Mouse (Mus musculus): Measurements from ENCODE around the gene Tenm3. TPM values are rescaled to one million over a fixed set of nuclear protein-coding genes. Genes with fewer than 3 reads are reported as not detected.

Gene Tenm3
- polyA plus RNA-seq, 1 experiment: 0.71 TPM

- DNase-seq (ENCODE audit: low read depth, low spot score): no peak
- 94% methylated on average over 8 of the region's 8 CpGs for WGBS
Observed at GRCm38 (mm10) chr8:48410916-48411315, 432.8 kb downstream of the Tenm3 start.

GRCm38 (mm10) chr8:48400572-48400972 lies 443.2 kb downstream of the Tenm3 start:
- no peak for DNase-seq (ENCODE audit: low read depth, low spot score)
- WGBS: 79% methylated on average over 12 of the region's 12 CpGs

DNA sequence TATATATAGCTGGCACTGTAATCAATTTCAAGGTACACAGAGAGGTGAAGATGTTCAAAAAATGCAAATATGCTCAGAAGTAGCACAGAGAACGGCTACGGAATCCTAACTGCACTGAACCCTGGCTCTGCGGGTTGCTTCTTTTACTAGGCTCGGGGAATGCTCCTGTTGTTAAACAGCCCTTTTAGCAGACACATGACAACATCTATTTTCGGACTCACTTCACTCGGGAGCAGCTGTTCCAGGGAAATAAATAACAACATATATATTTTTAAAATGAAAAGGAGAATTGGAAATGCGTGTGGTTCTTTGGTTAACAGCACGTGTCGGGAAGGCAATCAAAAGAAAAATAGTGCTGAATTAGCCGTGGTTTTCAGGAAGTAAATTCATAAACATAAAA lies 457.9 kb downstream of the Tenm3 start:
- no peak for DNase-seq (ENCODE audit: low read depth, low spot score)
- WGBS: 72% methylated on average over 10 of the region's 10 CpGs

DNA sequence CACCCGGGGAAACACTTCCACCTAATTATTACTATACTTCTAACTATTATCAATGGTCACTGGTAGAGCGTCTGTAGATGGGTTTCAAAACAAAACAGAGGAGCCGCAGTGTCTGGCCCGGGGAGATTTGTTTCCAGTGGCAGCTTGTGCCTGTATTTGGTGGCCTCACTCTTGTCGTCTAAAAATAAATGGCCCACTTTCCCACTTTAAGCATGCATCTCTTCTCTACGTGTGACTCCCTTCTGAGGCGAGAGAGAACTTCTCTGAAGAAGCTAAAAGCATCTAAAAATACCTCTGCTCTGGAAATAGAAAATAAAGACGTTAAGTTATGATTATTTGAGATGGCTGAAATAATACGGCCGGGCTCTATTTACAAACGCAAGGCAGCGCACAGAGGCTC lies 463.7 kb downstream of the Tenm3 start:
- no peak for DNase-seq (ENCODE audit: low read depth, low spot score)
- WGBS: 80% methylated on average over 12 of the region's 12 CpGs

- no peak for DNase-seq (ENCODE audit: low read depth, low spot score)
- 80% methylated on average over 6 of the region's 6 CpGs for WGBS
Observed at GRCm38 (mm10) chr8:48376774-48377173, 467.0 kb downstream of the Tenm3 start.

GRCm38 (mm10) chr8:48375183-48375582 lies 468.6 kb downstream of the Tenm3 start:
- 77% methylated on average over 5 of the region's 5 CpGs for WGBS
- DNase-seq (ENCODE audit: low read depth, low spot score): no peak

GRCm38 (mm10) chr8:48373404-48373803 lies 470.3 kb downstream of the Tenm3 start:
- DNase-seq (ENCODE audit: low read depth, low spot score): no peak
- 87% methylated on average over 11 of the region's 11 CpGs for WGBS

DNA sequence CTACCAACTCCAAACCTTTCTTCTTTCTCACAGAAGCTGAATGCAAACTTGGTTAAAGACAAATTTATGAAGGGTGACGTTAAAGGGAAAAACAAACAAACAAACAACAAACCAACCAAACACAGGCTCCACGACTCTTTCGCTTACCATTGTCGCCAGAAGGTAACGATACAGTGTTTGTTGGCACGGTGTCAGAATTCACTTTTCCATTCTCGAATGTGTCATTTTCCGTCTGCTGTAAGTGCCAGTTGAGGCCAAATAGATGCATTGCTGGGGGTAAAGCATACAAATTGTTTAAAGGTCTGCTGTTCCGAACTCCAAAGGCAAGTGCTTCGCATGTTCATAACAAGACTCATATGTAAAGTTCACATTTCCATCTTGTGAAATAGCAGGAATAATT lies 476.6 kb downstream of the Tenm3 start:
- 89% methylated on average over 10 of the region's 10 CpGs for WGBS
- no peak for DNase-seq (ENCODE audit: low read depth, low spot score)

DNA sequence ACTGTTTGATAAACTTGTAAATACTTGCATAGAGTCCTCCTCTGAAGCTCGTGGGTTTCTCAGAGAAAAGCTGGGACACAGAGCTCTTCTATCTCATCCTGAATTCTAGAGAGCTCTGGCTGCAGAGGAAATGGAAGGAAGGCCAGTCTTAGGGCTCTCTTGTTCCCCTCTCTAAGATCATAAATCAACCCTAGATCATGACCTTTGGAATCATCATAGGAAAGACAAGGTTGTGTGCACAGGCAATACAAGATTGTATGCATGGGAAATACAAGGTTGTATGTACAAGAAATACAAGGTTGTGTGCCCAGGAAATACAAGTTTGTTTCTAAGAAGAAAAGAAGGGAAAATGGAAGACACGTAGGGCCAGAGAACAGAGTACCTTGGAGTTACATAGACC lies 486.9 kb downstream of the Tenm3 start:
- WGBS: 51% methylated on average over 2 of the region's 2 CpGs
- DNase-seq (ENCODE audit: low read depth, low spot score): no peak

- WGBS: 87% methylated on average over 6 of the region's 6 CpGs
Observed at GRCm38 (mm10) chr8:48353458-48353857, 490.3 kb downstream of the Tenm3 start.

GRCm38 (mm10) chr8:48348901-48349300 lies 494.9 kb downstream of the Tenm3 start:
- WGBS: 98% methylated on average over 5 of the region's 5 CpGs
- no peak for DNase-seq (ENCODE audit: low read depth, low spot score)

More at GRCm38 (mm10) chr8:48353458-48353857, 490.3 kb downstream of the Tenm3 start:
- no peak for DNase-seq (ENCODE audit: low read depth, low spot score)

- DNase-seq (ENCODE audit: low read depth, low spot score): no peak
- WGBS: 91% methylated on average over 4 of the region's 4 CpGs
Observed at GRCm38 (mm10) chr8:48348386-48348785, 495.4 kb downstream of the Tenm3 start.

DNA sequence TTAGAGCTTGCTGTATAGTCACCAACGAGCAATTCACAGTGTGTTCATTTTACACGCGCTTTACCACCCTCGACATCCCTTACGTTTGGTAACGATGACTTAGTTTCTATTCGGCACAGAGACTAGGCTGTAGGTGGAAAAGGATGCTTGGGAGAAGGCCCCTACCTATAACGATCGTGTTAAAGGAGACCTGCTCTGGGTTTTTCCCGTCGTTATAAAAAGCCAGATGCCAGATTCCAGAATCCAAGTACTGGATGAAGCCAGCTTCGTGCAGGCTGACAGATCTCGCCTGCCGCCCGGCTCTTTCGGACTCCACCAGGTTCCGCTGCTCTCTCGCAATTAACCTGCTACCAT lies 500.7 kb downstream of the Tenm3 start:
- no peak for DNase-seq (ENCODE audit: low read depth, low spot score)
- 88% methylated on average over 18 of the region's 18 CpGs for WGBS

GRCm38 (mm10) chr8:48342321-48343066 lies 501.3 kb downstream of the Tenm3 start:
- no peak for DNase-seq (ENCODE audit: low read depth, low spot score)
- WGBS: 81% methylated on average over 30 of the region's 30 CpGs

- no peak for DNase-seq (ENCODE audit: low read depth, low spot score)
- 77% methylated on average over 4 of the region's 4 CpGs for WGBS
Observed at GRCm38 (mm10) chr8:48341692-48342091, 502.1 kb downstream of the Tenm3 start.

- DNase-seq (ENCODE audit: low read depth, low spot score): no peak
- 87% methylated on average over 5 of the region's 5 CpGs for WGBS
Observed at GRCm38 (mm10) chr8:48341276-48341675, 502.5 kb downstream of the Tenm3 start.

- WGBS: 91% methylated on average over 11 of the region's 11 CpGs
- DNase-seq (ENCODE audit: low read depth, low spot score): no peak
Observed at GRCm38 (mm10) chr8:48322655-48323265, 521.0 kb downstream of the Tenm3 start.

GRCm38 (mm10) chr8:48322240-48322639 lies 521.5 kb downstream of the Tenm3 start:
- 93% methylated on average over 6 of the region's 6 CpGs for WGBS
- no peak for DNase-seq (ENCODE audit: low read depth, low spot score)

- 92% methylated on average over 3 of the region's 3 CpGs for WGBS
- no peak for DNase-seq (ENCODE audit: low read depth, low spot score)
Observed at GRCm38 (mm10) chr8:48319674-48320073, 524.1 kb downstream of the Tenm3 start.

GRCm38 (mm10) chr8:48317498-48317897 lies 526.3 kb downstream of the Tenm3 start:
- no peak for DNase-seq (ENCODE audit: low read depth, low spot score)
- 90% methylated on average over 10 of the region's 10 CpGs for WGBS

- WGBS: 45% methylated on average over 8 of the region's 8 CpGs
- DNase-seq (ENCODE audit: low read depth, low spot score): no peak
Observed at GRCm38 (mm10) chr8:48315605-48316004, 528.1 kb downstream of the Tenm3 start.
